Mouse (Mus musculus) intestine, embryonic 14.5 days (tissue): ENCODE results near the gene Pkn1. TPM values are rescaled to one million over a fixed set of nuclear protein-coding genes. Genes with fewer than 3 reads are reported as not detected.

Experiments
- ATAC-seq: fragments of 200-750 bp; cut with Nextera tagmentation; replicated peaks from 2 replicates; pipeline ENCODE4 v1.8.0; 2017; ENCODE audit warnings: low read depth, moderate number of reproducible peaks, moderate TSS enrichment, moderate library complexity; ENCODE audit not compliant: low FRiP score, low TSS enrichment
- DNase-seq: peaks from one replicate; pipeline ENCODE4 v3.0.0-alpha.2; 2018; ENCODE audit warnings: low spot score
- H3K27ac ChIP-seq: fragments of 300-500 bp; sonication (generic); 2 replicates; pipeline ENCODE4 v1.5.1; 2014; ENCODE audit warnings: low read depth, mild to moderate bottlenecking, control low read depth
- H3K27me3 ChIP-seq: fragments of 300-500 bp; sonication (generic); replicated peaks from 2 replicates; pipeline ENCODE4 v1.6.1; 2014; ENCODE audit warnings: low read length, control low read depth; ENCODE audit not compliant: control insufficient read depth, insufficient read depth
- H3K36me3 ChIP-seq: fragments of 300-500 bp; sonication (generic); 2 replicates; pipeline ENCODE4 v1.6.1; 2014; ENCODE audit warnings: low read length, control low read depth; ENCODE audit not compliant: control insufficient read depth, insufficient read depth
- H3K4me1 ChIP-seq: fragments of 300-500 bp; sonication (generic); replicated peaks from 2 replicates; pipeline ENCODE4 v1.6.1; 2014; ENCODE audit warnings: low read length, control low read depth, mixed read lengths; ENCODE audit not compliant: control insufficient read depth, insufficient read depth
- H3K4me2 ChIP-seq: fragments of 300-500 bp; sonication (generic); 2 replicates; pipeline ENCODE4 v1.6.1; 2014; ENCODE audit warnings: low read length
- H3K4me3 ChIP-seq: fragments of 300-500 bp; sonication (generic); 2 replicates; pipeline ENCODE4 v1.5.1; 2014; ENCODE audit warnings: low read depth, low read length, control low read depth, mixed read lengths
- H3K9ac ChIP-seq: fragments of 300-500 bp; sonication (generic); 2 replicates; pipeline ENCODE4 v1.6.1; 2014; ENCODE audit warnings: mild to moderate bottlenecking, low read length
- H3K9me3 ChIP-seq: fragments of 300-500 bp; sonication (generic); 2 replicates; pipeline ENCODE4 v1.6.1; 2016; ENCODE audit warnings: low read length, control low read depth; ENCODE audit not compliant: control insufficient read depth
- WGBS: fragments of 180-500 bp; shearing (Covaris S2); extraction: QIAGEN DNeasy Blood & Tissue Kit; methylation state at CpG from one replicate; pipeline ENCODE4 v1.1.7; 2014; 5-methylcytosine and 5-hydroxymethylcytosine counted together
- polyA plus RNA-seq: library from polyadenylated mRNA; unstranded; fragments of >200 nt; fragmentation: Nextera tagmentation; extraction: Ambion mirVana; gene quantifications from 2 replicates; pipeline ENCODE4 v1.2.1, GENCODE M21; 2014

Gene Pkn1
- polyA plus RNA-seq, 1 experiment from 2014 or later: 31.5 TPM

DNA sequence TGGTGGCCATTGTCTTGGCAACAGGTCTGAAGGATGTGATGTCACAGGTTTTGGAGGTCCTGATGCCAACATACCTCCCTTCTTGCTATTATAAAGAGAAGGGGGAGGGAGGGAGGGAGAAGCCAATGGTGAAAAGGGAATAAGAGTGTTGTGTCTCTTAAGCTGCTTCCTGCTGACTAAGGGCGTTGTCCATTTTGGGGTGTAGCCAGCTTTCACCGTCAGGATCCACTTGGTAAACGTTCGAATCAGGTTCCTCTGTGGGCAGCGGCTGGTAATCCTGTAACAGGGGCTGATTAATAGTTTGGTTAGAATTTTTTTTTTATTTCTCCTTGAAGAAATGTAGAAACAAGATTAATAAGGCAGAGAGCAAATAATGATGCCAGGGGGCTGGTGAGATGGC lies 59.3 kb downstream of the Pkn1 start:
- WGBS: 64% methylated on average over 5 of the region's 5 CpGs
- DNase-seq (no peak), ATAC-seq (no peak)
- Histone ChIP-seq H3K9ac (no peak overlapping the region), H3K27me3 (no peaks in the 10 kb centered on the region), H3K4me1 (no peaks in the 10 kb centered on the region), H3K4me2 (no peak overlapping the region), H3K36me3 (no peaks in the 10 kb centered on the region), H3K9me3 (no peaks in the 10 kb centered on the region), H3K4me3 (no peak overlapping the region), H3K27ac (no peak overlapping the region)

DNA sequence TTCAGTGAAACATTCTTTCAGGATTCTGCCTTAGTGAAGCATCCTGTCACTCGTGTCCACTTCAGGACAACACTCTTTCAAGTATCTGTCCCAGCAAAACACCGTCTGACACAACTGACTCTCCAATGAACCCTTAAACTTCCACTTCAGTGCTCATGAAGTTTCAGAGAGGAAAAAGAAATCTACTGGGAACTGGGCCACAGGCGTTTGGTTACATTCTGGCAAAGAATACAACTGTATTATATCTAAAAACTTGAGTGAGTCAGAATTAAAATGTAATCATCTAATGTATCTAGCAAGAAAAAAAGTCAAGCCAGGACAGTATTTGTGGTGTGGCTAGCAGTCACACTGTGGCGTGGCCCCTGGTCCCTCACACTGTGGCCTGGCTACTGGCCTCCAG lies 60.1 kb downstream of the Pkn1 start:
- no peak overlapping the region for H3K9ac ChIP-seq
- DNase-seq (no peak), ATAC-seq (no peak)
- no peak overlapping the region for H3K27ac ChIP-seq
- no peaks in the 10 kb centered on the region for H3K27me3 ChIP-seq
- no peaks in the 10 kb centered on the region for H3K36me3 ChIP-seq
- 68% methylated on average over 4 of the region's 4 CpGs for WGBS
- H3K9me3 ChIP-seq: no peaks in the 10 kb centered on the region
- H3K4me2 ChIP-seq: no peak overlapping the region
- H3K4me3 ChIP-seq: no peak overlapping the region
- no peaks in the 10 kb centered on the region for H3K4me1 ChIP-seq

DNA sequence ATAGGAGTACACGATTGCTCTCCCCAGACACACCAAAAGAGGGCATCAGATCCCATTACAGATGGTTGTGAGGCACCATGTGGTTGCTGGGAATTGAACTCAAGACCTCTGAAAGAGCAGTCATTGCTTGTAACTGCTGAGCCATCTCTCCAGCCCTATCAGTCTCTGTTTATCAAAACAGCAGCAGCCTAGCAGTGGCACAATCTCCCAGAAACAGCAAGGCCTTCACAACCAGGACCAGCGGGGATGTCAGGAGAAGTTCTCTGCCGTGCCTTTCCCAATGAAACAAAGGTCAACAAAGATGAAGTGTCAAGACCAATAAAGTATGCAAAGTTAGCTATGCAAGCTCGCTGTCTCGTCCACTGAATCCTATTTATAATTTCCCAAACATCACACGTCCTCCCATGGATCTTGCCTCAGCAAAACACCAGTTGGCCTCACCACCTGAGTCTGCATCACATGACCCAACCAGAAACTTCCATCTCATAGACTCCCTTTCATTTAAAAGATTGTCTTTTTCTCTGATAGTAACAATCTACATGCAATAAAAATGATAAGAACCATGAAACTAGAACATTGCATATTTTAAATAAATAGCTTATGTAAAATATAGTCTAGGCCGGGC lies 66.8 kb downstream of the Pkn1 start:
- Histone ChIP-seq H3K4me2 (no peak overlapping the region), H3K27me3 (no peaks in the 10 kb centered on the region), H3K4me3 (no peak overlapping the region), H3K27ac (no peak overlapping the region), H3K9ac (no peak overlapping the region), H3K4me1 (no peaks in the 10 kb centered on the region), H3K9me3 (no peaks in the 10 kb centered on the region), H3K36me3 (no peaks in the 10 kb centered on the region)
- 83% methylated on average over 7 of the region's 7 CpGs for WGBS
- ATAC-seq: no peak
- no peak for DNase-seq

DNA sequence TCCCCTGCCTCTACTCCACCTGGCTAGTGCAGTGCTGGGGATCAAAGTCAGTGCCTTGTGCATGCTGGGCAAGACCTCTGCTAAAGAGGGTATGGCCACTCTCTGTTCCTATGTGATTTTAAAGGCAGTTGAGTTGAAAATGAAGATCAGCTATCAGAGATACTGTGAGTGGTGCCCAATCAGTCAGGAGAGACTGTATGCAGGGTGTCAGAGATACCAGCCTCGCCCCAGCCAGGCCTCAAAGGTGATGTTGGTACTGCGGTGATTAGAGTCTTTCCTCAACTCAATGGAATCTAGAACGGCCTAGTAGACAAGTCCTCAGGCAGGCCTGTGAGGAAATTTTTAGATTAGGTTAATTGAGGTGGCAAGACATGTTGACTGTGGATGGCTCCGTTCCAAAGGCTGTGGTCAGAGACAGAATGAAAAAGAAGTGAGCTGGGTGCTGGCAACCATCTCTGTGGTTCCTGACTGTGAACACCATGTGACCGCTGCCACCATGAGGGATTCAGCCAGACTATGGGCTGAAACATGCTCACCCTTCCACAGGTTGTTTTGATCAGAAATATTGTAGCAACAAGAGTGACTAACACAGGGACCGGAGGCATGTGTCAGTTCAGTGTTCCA lies 73.2 kb downstream of the Pkn1 start:
- 0 out of 2 replicates have a peak, but pooled peaks cover 3% of the 10 kb centered on the region for H3K4me1 ChIP-seq
- 85% methylated on average over 6 of the region's 6 CpGs for WGBS
- no peak overlapping the region for H3K27ac ChIP-seq
- H3K9me3 ChIP-seq: no peaks in the 10 kb centered on the region
- H3K4me2 ChIP-seq: no peak overlapping the region
- no peak overlapping the region for H3K4me3 ChIP-seq
- H3K27me3 ChIP-seq: no peaks in the 10 kb centered on the region
- DNase-seq: no peak
- H3K36me3 ChIP-seq: no peaks in the 10 kb centered on the region
- no peak overlapping the region for H3K9ac ChIP-seq
- ATAC-seq: no peak

DNA sequence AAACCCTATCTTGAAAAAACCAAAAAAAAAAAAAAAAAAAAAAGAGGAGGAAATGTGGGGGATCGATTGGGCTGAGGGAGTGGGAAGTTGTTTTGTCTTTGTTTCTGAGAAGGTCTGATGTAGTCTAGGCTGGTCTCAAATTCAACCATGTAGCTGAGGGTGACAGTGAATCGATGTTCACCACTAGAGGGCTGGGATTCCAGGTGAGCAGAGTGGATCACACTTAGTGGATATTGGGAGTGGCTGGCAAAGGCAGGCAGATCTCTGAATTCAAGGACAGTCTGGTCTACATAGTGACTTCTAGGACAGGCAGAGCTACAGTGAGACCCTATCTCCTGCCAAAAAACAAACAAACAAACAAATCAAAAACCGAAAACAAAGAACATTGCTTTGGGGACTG lies 74.2 kb downstream of the Pkn1 start:
- Histone ChIP-seq H3K4me3 (no peak overlapping the region), H3K4me1 (0 out of 2 replicates have a peak, but pooled peaks cover 3% of the 10 kb centered on the region), H3K4me2 (no peak overlapping the region), H3K9me3 (no peaks in the 10 kb centered on the region), H3K9ac (no peak overlapping the region), H3K27ac (no peak overlapping the region), H3K36me3 (no peaks in the 10 kb centered on the region), H3K27me3 (no peaks in the 10 kb centered on the region)
- WGBS: 36% methylated on average over 3 of the region's 3 CpGs
- no peak for ATAC-seq
- DNase-seq: no peak

DNA sequence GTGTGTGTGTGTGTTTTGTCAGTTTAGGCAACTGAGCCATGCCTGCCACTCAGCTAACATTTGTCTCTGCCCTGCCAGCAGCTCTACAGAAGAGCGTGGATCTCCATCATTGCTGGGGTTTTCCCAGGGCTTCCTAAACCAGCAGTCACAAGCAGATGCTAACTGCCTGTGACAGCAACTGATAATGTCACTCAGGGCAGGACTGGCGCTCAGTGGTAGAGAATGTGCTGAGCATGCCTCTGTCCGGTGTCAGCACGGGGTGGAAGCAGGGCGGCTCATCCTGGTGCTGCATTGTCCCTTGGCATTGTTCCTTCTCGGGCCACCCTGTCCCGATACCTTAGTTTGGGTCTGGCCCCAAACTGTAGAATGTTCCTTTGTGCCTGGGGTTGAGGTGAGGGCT lies 75.4 kb downstream of the Pkn1 start:
- Histone ChIP-seq H3K4me3 (no peak overlapping the region), H3K4me1 (0 out of 2 replicates have a peak, but pooled peaks cover 3% of the 10 kb centered on the region), H3K36me3 (no peaks in the 10 kb centered on the region), H3K9ac (no peak overlapping the region), H3K4me2 (no peak overlapping the region), H3K27ac (no peak overlapping the region), H3K27me3 (no peaks in the 10 kb centered on the region), H3K9me3 (no peaks in the 10 kb centered on the region)
- no peak for DNase-seq
- WGBS: 90% methylated on average over 7 of the region's 7 CpGs
- no peak for ATAC-seq

DNA sequence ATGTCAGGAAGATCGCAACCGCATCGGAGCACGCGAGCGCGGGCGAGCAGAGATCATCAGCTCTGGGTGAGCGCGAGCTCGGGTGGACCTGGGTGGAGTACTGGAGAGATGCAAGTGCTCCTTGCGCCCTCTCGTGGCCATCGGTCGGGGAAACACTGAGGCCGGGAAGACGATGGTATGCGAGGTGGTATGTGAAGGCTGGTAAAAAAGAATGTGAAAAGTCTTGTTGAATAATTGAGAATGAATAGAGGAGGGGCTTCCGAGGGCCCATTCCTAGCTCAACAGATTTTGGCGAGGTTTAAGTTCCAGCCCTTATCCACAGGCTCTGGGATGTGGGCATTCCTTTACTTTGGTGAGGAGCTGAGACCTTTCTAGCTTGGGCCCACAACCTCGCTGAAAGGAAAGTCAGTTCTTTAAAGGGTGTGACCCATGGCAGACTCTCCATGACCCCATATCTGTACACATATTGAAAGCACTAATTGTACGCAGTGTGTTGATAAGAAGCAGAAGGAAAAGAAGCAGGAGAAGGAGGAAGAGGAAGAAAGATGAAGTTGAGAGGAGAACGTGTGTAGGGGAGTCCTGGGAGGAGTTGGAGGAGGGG lies 76.5 kb downstream of the Pkn1 start:
- Histone ChIP-seq H3K4me3 (peak overlapping the region; percentile 24), H3K4me1 (0 out of 2 replicates have a peak, but pooled peaks cover 3% of the 10 kb centered on the region), H3K36me3 (no peaks in the 10 kb centered on the region), H3K4me2 (peak overlapping the region; percentile 61), H3K9ac (0 out of 2 replicates have a peak overlapping the region, but pooled peaks have one; percentile 22), H3K9me3 (no peaks in the 10 kb centered on the region), H3K27ac (no peak overlapping the region), H3K27me3 (no peaks in the 10 kb centered on the region)
- 10% methylated on average over 23 of the region's 23 CpGs for WGBS
- DNase-seq (peak; percentile 93), ATAC-seq (peak; percentile 85)

DNA sequence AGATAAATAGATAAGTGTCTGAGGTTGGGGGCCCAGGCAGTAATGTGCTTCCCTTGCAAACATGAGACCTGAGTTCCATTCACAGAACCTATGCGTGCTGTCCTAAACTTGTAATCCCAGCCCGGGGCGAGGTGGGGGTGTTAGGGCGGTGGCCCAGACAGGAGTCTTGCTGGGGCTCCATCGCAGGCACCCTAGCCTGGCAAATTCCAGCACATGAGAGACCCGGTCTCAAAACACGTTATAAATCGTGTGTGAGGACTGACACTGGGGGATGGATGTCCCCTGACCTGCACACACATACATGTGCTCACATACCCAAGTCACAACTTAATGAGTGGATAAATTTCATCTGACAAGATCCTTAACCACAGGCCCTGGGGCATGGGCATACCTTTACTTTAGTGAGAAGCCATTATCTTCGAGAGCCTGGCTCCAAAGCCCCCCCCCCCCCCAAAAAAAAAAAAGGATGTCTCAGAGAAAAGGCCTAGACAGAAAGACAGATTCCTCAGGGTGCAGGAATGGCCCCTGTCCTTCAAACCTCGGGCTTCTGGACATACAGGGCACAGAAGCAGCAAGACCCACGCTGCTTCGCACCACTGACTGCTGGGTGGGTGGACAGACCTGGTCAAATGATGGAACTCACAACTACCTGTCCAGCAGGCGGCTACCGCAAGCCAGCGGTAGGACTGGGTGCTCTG lies 77.1 kb downstream of the Pkn1 start:
- Histone ChIP-seq H3K4me1 (0 out of 2 replicates have a peak, but pooled peaks cover 3% of the 10 kb centered on the region), H3K27me3 (no peaks in the 10 kb centered on the region), H3K4me2 (peak overlapping the region; percentile 61), H3K36me3 (no peaks in the 10 kb centered on the region), H3K4me3 (peak overlapping the region; percentile 24), H3K9me3 (no peaks in the 10 kb centered on the region), H3K9ac (0 out of 2 replicates have a peak overlapping the region, but pooled peaks have one; percentile 22), H3K27ac (no peak overlapping the region)
- DNase-seq (no peak), ATAC-seq (no peak; the same call in 1 of the 2 replicates)
- 55% methylated on average over 15 of the region's 15 CpGs for WGBS
